Mouse (Mus musculus) hindbrain, postnatal 0 days (tissue): ENCODE measurements at regions not wholly inside any gene's neighbourhood (a gene's known extent, or its start where the extent isn't known, plus 50 kb on each side); places are given as distances from the start of the nearest gene placed in this dataset.
A peak's percentile ranks its signal among the peaks of the same experiment; 100 is the strongest.
"Not testable (repeated sequence)": the region's sequence is repeated elsewhere in the genome, so short reads cannot be mapped to it uniquely, and the experiment has no call there.

ENCODE experiments used
- ATAC-seq: fragments of 200-750 bp; cut with Nextera tagmentation; 2 replicates; pipeline ENCODE4 v1.8.0; 2017; ENCODE audit warnings: mild to moderate bottlenecking, moderate TSS enrichment, moderate library complexity
- DNase-seq: peaks from one replicate; pipeline ENCODE4 v3.0.0-alpha.2; 2015; ENCODE audit warnings: low spot score
- H3K27ac ChIP-seq: fragments of 300-500 bp; sonication (generic); 2 replicates; pipeline ENCODE4 v1.5.1; 2014; ENCODE audit warnings: mild to moderate bottlenecking
- H3K27me3 ChIP-seq: fragments of 300-500 bp; sonication (generic); 2 replicates; pipeline ENCODE4 v1.6.1; 2014; ENCODE audit warnings: low read length, mixed read lengths; ENCODE audit not compliant: insufficient read depth
- H3K36me3 ChIP-seq: fragments of 300-500 bp; sonication (generic); 2 replicates; pipeline ENCODE4 v1.6.1; 2014; ENCODE audit warnings: low read length, mixed read lengths; ENCODE audit not compliant: insufficient read depth
- H3K4me1 ChIP-seq: fragments of 300-500 bp; sonication (generic); 2 replicates; pipeline ENCODE4 v1.6.1; 2014; ENCODE audit warnings: antibody characterized with exemption, low read length, mixed read lengths; ENCODE audit not compliant: insufficient read depth
- H3K4me2 ChIP-seq: fragments of 300-500 bp; sonication (generic); 2 replicates; pipeline ENCODE4 v1.6.1; 2014; ENCODE audit warnings: low read depth, mild to moderate bottlenecking, low read length, moderate library complexity, mixed read lengths
- H3K4me3 ChIP-seq: fragments of 300-500 bp; sonication (generic); 2 replicates; pipeline ENCODE4 v1.5.1; 2014; ENCODE audit warnings: low read length
- H3K9ac ChIP-seq: fragments of 300-500 bp; sonication (generic); replicated peaks from 2 replicates; pipeline ENCODE4 v1.6.1; 2014; ENCODE audit warnings: mild to moderate bottlenecking, low read length, moderate library complexity, mixed read lengths
- H3K9me3 ChIP-seq: fragments of 300-500 bp; sonication (generic); 2 replicates; pipeline ENCODE4 v1.6.1; 2016; ENCODE audit warnings: low read length, mixed read lengths
- CTCF ChIP-seq: IDR thresholded peaks from 2 replicates; pipeline ENCODE4 v1.5.1; 2016; ENCODE audit warnings: antibody characterized with exemption, control low read depth, low read depth
- whole genome bisulfite sequencing: fragments of 180-500 bp; shearing (Covaris S2); extraction: QIAGEN DNeasy Blood & Tissue Kit; methylation state at CpG from one replicate; pipeline ENCODE4 v1.1.7; 2014; 5-methylcytosine and 5-hydroxymethylcytosine counted together
- microRNA-seq, 2 experiments: library from miRNA; unstranded; fragments of <30 nt; microRNA quantifications; one replicate each; pipeline ENCODE4; 2016

GRCm38 (mm10) chr7:47830124-47830523 is 151.8 kb downstream of the Mrgpra4 start:
- Histone ChIP-seq H3K9ac (no peak overlapping the region), H3K4me2 (no peak overlapping the region), H3K9me3 (0 out of 2 replicates have a peak, but pooled peaks cover 4% of the 10 kb centered on the region), H3K4me3 (no peak overlapping the region), H3K27ac (no peak overlapping the region), H3K27me3 (no peaks in the 10 kb centered on the region), H3K4me1 (no peaks in the 10 kb centered on the region), H3K36me3 (no peaks in the 10 kb centered on the region)
- 0 out of 2 replicates have a peak, but pooled peaks have one; percentile 19 for TF ChIP-seq CTCF
- DNase-seq (no peak), ATAC-seq (no peak)
- 34% methylated on average over 2 of the region's 2 CpGs for WGBS

DNA sequence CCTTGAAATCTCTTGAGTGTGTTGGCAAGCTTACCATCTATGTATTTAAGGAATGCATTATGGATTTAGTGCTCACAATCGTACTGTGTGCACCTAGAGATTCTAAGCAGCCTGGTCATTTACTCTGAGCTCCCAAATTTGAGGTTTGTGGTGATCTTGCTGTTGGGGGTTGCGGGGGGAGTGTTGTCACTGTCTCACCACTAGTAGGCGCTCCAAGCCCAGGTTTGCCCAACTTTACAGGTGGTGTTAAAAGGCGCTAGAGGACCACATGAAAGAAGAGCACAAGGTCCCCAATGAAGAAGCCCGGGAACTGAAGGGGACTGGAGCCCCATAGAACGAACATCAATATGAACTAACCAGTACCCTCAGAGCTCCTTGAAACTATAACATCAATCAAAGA is 180.2 kb upstream of the Mrgpra3 start:
- H3K27ac ChIP-seq: no peak overlapping the region
- WGBS: 60% methylated on average over 6 of the region's 6 CpGs
- H3K4me2 ChIP-seq: no peak overlapping the region
- peaks cover 15% of the 10 kb centered on the region; the same call in 1 of the 2 replicates for H3K9me3 ChIP-seq
- H3K36me3 ChIP-seq: no peaks in the 10 kb centered on the region
- H3K9ac ChIP-seq: no peak overlapping the region
- ATAC-seq (no peak), DNase-seq (no peak)
- no peak for TF ChIP-seq CTCF
- no peak overlapping the region for H3K4me3 ChIP-seq
- no peaks in the 10 kb centered on the region for H3K27me3 ChIP-seq
- no peaks in the 10 kb centered on the region for H3K4me1 ChIP-seq

GRCm38 (mm10) chr7:47747528-47747927 is 146.4 kb upstream of the Mrgpra3 start:
- Histone ChIP-seq H3K4me1 (no peaks in the 10 kb centered on the region), H3K36me3 (no peaks in the 10 kb centered on the region), H3K9me3 (0 out of 2 replicates have a peak, but pooled peaks cover 7% of the 10 kb centered on the region), H3K27ac (no peak overlapping the region), H3K27me3 (no peaks in the 10 kb centered on the region), H3K4me2 (no peak overlapping the region), H3K4me3 (no peak overlapping the region), H3K9ac (no peak overlapping the region)
- ATAC-seq (no peak), DNase-seq (no peak)
- no peak for TF ChIP-seq CTCF
- 55% methylated on average over 3 of the region's 3 CpGs for WGBS

DNA sequence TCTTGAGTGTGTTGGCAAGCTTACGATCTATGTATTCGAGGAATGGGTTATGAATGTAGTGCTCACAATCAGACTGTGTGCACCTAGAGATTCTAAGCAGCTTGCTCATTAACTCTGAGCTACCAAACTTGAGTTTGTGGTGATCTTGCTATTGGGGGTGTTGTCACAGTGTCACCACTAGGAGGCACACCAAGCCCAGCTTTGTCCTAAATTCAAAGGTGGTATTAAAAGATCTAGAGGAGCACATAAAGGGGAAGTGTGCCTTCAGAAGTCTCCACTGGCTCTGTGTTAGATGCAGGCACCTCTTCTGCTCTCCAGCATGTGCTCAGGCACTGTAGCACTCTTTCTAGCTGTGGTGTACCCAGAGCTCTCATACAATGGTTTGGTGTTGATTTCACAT is 138.9 kb upstream of the Mrgpra3 start:
- not testable (repeated sequence) for H3K27ac ChIP-seq, ATAC-seq, H3K9ac ChIP-seq, H3K36me3 ChIP-seq, H3K4me1 ChIP-seq, DNase-seq, H3K4me2 ChIP-seq, H3K27me3 ChIP-seq, H3K4me3 ChIP-seq
- WGBS: 92% methylated on average over 2 of the region's 2 CpGs
- peaks cover 10% of the 10 kb centered on the region; the same call in 1 of the 2 replicates for H3K9me3 ChIP-seq

DNA sequence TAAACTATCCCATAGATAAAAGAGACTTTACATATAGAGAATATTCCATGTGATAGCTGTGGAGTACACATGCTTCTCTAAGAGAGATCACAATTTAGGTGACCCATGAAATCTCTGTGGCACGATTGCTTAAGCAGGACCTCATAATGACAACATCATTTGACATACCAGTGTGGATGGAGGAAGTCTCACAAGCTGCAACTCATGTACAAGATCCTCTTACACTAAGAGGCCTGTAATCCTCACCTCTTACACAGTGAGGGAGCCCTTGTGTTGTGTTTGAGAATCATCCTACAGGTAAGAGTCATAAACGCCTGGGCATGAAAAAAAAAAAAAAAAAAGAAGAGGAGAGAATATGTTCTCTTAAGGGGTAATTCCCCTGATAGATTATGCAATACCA is 89.9 kb upstream of the Mrgpra3 start:
- H3K4me3 ChIP-seq: no peak overlapping the region
- H3K27me3 ChIP-seq: no peaks in the 10 kb centered on the region
- H3K9ac ChIP-seq: no peak overlapping the region
- DNase-seq (no peak), ATAC-seq (no peak)
- TF ChIP-seq CTCF: no peak
- no peaks in the 10 kb centered on the region for H3K36me3 ChIP-seq
- 70% methylated on average over 2 of the region's 2 CpGs for WGBS
- 0 out of 2 replicates have a peak, but pooled peaks cover 7% of the 10 kb centered on the region for H3K9me3 ChIP-seq
- no peak overlapping the region for H3K4me2 ChIP-seq
- no peaks in the 10 kb centered on the region for H3K4me1 ChIP-seq
- H3K27ac ChIP-seq: no peak overlapping the region

GRCm38 (mm10) chr7:47676999-47677398 is 75.8 kb upstream of the Mrgpra3 start:
- H3K4me1 ChIP-seq: no peaks in the 10 kb centered on the region
- no peaks in the 10 kb centered on the region for H3K27me3 ChIP-seq
- H3K9ac ChIP-seq: no peak overlapping the region
- TF ChIP-seq CTCF: no peak
- no peak overlapping the region for H3K27ac ChIP-seq
- 79% methylated on average over 2 of the region's 2 CpGs for WGBS
- H3K4me2 ChIP-seq: no peak overlapping the region
- H3K9me3 ChIP-seq: 0 out of 2 replicates have a peak, but pooled peaks cover 12% of the 10 kb centered on the region
- DNase-seq: no peak
- ATAC-seq: no peak
- H3K36me3 ChIP-seq: no peaks in the 10 kb centered on the region
- no peak overlapping the region for H3K4me3 ChIP-seq

Small RNA genes lying in the stretch of these regions (microRNA-seq; reads per million reads assigned to microRNA genes)
- gene Gm22427: 0 reads per million in 2 experiments
